Comparison of ENCODE assay signal across 10 mouse cellular contexts in genomic region chr9:43699417-43700225, GRCm38 (mm10). TPM values are rescaled to one million over a fixed set of nuclear protein-coding genes. Genes with fewer than 3 reads are reported as not detected.
DNase-seq lines count a peak whose midpoint lies in the region; ATAC-seq and TF ChIP-seq lines count a peak whose summit lies in the region.
"Had no signal": no experiment of that assay in that cellular context is flagged by ENCODE, and none has a peak within 500 bp of the region (broad histone marks: within the 10 kb centered on the region; RNA-seq: fewer than 3 reads in every experiment).

No protein-coding gene starts in this region.

- H3K9me3 ChIP-seq in heart, embryonic 12.5 days (replicated peaks) = no peaks in the 10 kb centered on the region
- H3K9me3 ChIP-seq in hindbrain, embryonic 16.5 days (ENCODE audit: control insufficient read depth, low read length) = no peaks in the 10 kb centered on the region
- no peaks in the 10 kb centered on the region for H3K9me3 ChIP-seq in midbrain, postnatal 0 days (ENCODE audit: low read length)
- H3K9me3 ChIP-seq: limb, embryonic 15.5 days had no signal

- ATAC-seq in heart, embryonic 12.5 days (ENCODE audit: insufficient number of reproducible peaks, low FRiP score) = no peak
- ATAC-seq in hindbrain, embryonic 16.5 days = peak; percentile 76
- ATAC-seq in midbrain, postnatal 0 days (ENCODE audit: low FRiP score) = peak; percentile 52; the same call in 1 of the 2 replicates

- DNase-seq in heart, adult 11 months = peak; percentile 84
- peak; percentile 78 for DNase-seq in midbrain, postnatal 0 days (ENCODE audit: low spot score)
- DNase-seq in spleen, postnatal 36 days (ENCODE audit: low spot score in 2 of 2) = no peak
- no peak for DNase-seq in ovary, postnatal 10 days (ENCODE audit: low spot score)
- no peak for DNase-seq in B cell, adult 2 months

- 0 out of 2 replicates have a peak, but pooled peaks cover 2% of the 10 kb centered on the region for H3K27me3 ChIP-seq in heart, embryonic 12.5 days (replicated peaks)
- no peaks in the 10 kb centered on the region for H3K27me3 ChIP-seq in hindbrain, embryonic 16.5 days (replicated peaks; ENCODE audit: control insufficient read depth, insufficient read depth, low read length)
- no peaks in the 10 kb centered on the region for H3K27me3 ChIP-seq in midbrain, postnatal 0 days (ENCODE audit: insufficient read depth, low read length)
- H3K27me3 ChIP-seq: limb, embryonic 15.5 days had no signal

- TF ChIP-seq CTCF in cortical plate, adult 2 months (IDR thresholded peaks at IDR 0.05; ENCODE audit: extremely low read depth, insufficient read depth, low read length) = peak; percentile 22; the same call in 1 of the 2 replicates
- peak; percentile 40 for TF ChIP-seq CTCF in midbrain, postnatal 0 days (IDR thresholded peaks at IDR 0.05)

- no peaks in the 10 kb centered on the region for H3K4me1 ChIP-seq in heart, embryonic 12.5 days (replicated peaks)
- H3K4me1 ChIP-seq in cortical plate, adult 2 months (ENCODE audit: control insufficient read depth, insufficient read depth, low read length) = no peaks in the 10 kb centered on the region
- H3K4me1 ChIP-seq in hindbrain, embryonic 16.5 days (ENCODE audit: control insufficient read depth, insufficient read depth, low read depth, low read length) = peaks cover 10% of the 10 kb centered on the region
- no peaks in the 10 kb centered on the region for H3K4me1 ChIP-seq in midbrain, postnatal 0 days (ENCODE audit: insufficient read depth, low read length)
- H3K4me1 ChIP-seq: limb, embryonic 15.5 days had no signal

- TF ChIP-seq POLR2A in cortical plate, adult 2 months (IDR thresholded peaks at IDR 0.05; ENCODE audit: extremely low read depth, insufficient read depth, low read length) = no peak

- H3K27ac ChIP-seq in heart, embryonic 12.5 days (ENCODE audit: poor library complexity, severe bottlenecking) = no peak overlapping the region
- H3K27ac ChIP-seq in cortical plate, adult 2 months (ENCODE audit: insufficient read depth, low read length) = no peak overlapping the region
- peak overlapping the region; percentile 24; the same call in 1 of the 2 replicates for H3K27ac ChIP-seq in hindbrain, embryonic 16.5 days (ENCODE audit: low read depth, low read length)
- H3K27ac ChIP-seq in midbrain, postnatal 0 days (ENCODE audit: low read depth, low read length) = no peak overlapping the region
- H3K27ac ChIP-seq: limb, embryonic 15.5 days; stomach, postnatal 0 days had no signal

- H3K9ac ChIP-seq in heart, embryonic 12.5 days = no peak overlapping the region
- H3K9ac ChIP-seq in hindbrain, embryonic 16.5 days (ENCODE audit: low read depth, low read length) = no peak overlapping the region
- no peak overlapping the region for H3K9ac ChIP-seq in midbrain, postnatal 0 days (replicated peaks; ENCODE audit: low read length, poor library complexity, severe bottlenecking)
- H3K9ac ChIP-seq: limb, embryonic 15.5 days had no signal

- no peak overlapping the region for H3K4me3 ChIP-seq in heart, embryonic 12.5 days
- no peak overlapping the region for H3K4me3 ChIP-seq in cortical plate, adult 2 months (ENCODE audit: insufficient read depth, low read length)
- no peak overlapping the region for H3K4me3 ChIP-seq in hindbrain, embryonic 16.5 days (ENCODE audit: low read length)
- H3K4me3 ChIP-seq in midbrain, postnatal 0 days (ENCODE audit: low read depth, low read length) = no peak overlapping the region
- H3K4me3 ChIP-seq: limb, embryonic 15.5 days had no signal

- WGBS in heart, embryonic 12.5 days = 62% methylated on average over 11 of the region's 11 CpGs
- WGBS in hindbrain, embryonic 16.5 days = 24% methylated on average over 11 of the region's 11 CpGs
- WGBS in midbrain, postnatal 0 days = 41% methylated on average over 11 of the region's 11 CpGs

- H3K4me2 ChIP-seq in heart, embryonic 12.5 days = no peak overlapping the region
- H3K4me2 ChIP-seq in hindbrain, embryonic 16.5 days (ENCODE audit: low read length) = no peak overlapping the region
- no peak overlapping the region for H3K4me2 ChIP-seq in midbrain, postnatal 0 days (ENCODE audit: low read depth, low read length, poor library complexity, severe bottlenecking)
- H3K4me2 ChIP-seq: limb, embryonic 15.5 days had no signal

- no peaks in the 10 kb centered on the region for H3K36me3 ChIP-seq in heart, embryonic 12.5 days
- no peaks in the 10 kb centered on the region for H3K36me3 ChIP-seq in hindbrain, embryonic 16.5 days (ENCODE audit: control insufficient read depth, insufficient read depth, low read length)
- no peaks in the 10 kb centered on the region for H3K36me3 ChIP-seq in midbrain, postnatal 0 days (ENCODE audit: insufficient read depth, low read length)
- H3K36me3 ChIP-seq: limb, embryonic 15.5 days had no signal

RNA-seq across cellular contexts. Expression of gene Nectin1, which starts 44.2 kb away (rescaled TPM):
- polyA plus RNA-seq in heart, embryonic 12.5 days (2016; fragmentation: Nextera tagmentation; extraction: Ambion mirVana) = 1.9 and 2.1 TPM in 2 replicates
- 19.0 and 19.2 TPM in 2 replicates for polyA plus RNA-seq in cortical plate, adult 2 months (2012; rRNA removed)
- polyA plus RNA-seq in hindbrain, embryonic 16.5 days (2015; fragmentation: Nextera tagmentation; extraction: Ambion mirVana) = 12.9 and 15.5 TPM in 2 replicates
- 64.7 and 71.6 TPM in 2 replicates for total RNA-seq in midbrain, postnatal 0 days (2014; rRNA removed)
- polyA plus RNA-seq in midbrain, postnatal 0 days (2015; fragmentation: Nextera tagmentation; extraction: Ambion mirVana) = 14.9 and 15.4 TPM in 2 replicates

Comparison
In these comparisons a context has a peak if more than half of its experiments do, and no peak if none do; other contexts are left out.
1. DNase-seq: peak in heart, adult 11 months (single experiment) and midbrain, postnatal 0 days (single experiment); none in spleen, postnatal 36 days (0 of 2), ovary, postnatal 10 days (single experiment) and B cell, adult 2 months (0 of 2).